Comparison of ENCODE assay signal across 21 mouse cellular contexts in genomic region chr2:22663731-22664130, GRCm38 (mm10). TPM values are rescaled to one million over a fixed set of nuclear protein-coding genes. Genes with fewer than 3 reads are reported as not detected.
DNase-seq lines count a peak whose midpoint lies in the region; TF ChIP-seq lines count a peak whose summit lies in the region.
"Had no signal": no experiment of that assay in that cellular context is flagged by ENCODE, and none has a peak within 500 bp of the region (broad histone marks: within the 10 kb centered on the region; RNA-seq: fewer than 3 reads in every experiment).

No protein-coding gene starts in this region.

- TF ChIP-seq POLR2A in liver, adult 2 months (IDR thresholded peaks at IDR 0.05; ENCODE audit: extremely low read depth, insufficient read depth, low read length) = no peak

- H3K9me3 ChIP-seq in heart, embryonic 10.5 days = no peaks in the 10 kb centered on the region
- H3K9me3 ChIP-seq: G1E had no signal

- WGBS in heart, embryonic 10.5 days = 72% methylated on average over 1 of the region's 1 CpGs
- WGBS in liver, adult 2 months = 16% methylated on average over 1 of the region's 1 CpGs

- no peak overlapping the region for H3K4me3 ChIP-seq in heart, embryonic 10.5 days
- H3K4me3 ChIP-seq in liver, adult 2 months (ENCODE audit: insufficient read depth, low read depth, low read length) = no peak overlapping the region

- H3K27me3 ChIP-seq in heart, embryonic 10.5 days (ENCODE audit: insufficient read depth, poor library complexity, severe bottlenecking) = no peaks in the 10 kb centered on the region
- H3K27me3 ChIP-seq in liver, adult 2 months (ENCODE audit: control insufficient read depth, insufficient read depth, low read length) = no peaks in the 10 kb centered on the region
- H3K27me3 ChIP-seq: CH12.LX, Patski had no signal

- no peaks in the 10 kb centered on the region for H3K79me2 ChIP-seq in liver, adult 2 months (ENCODE audit: control insufficient read depth, insufficient read depth, low read length)

- H3K9ac ChIP-seq in liver, adult 2 months (ENCODE audit: low read depth, low read length) = no peak overlapping the region

- no peak overlapping the region for H3K27ac ChIP-seq in heart, embryonic 10.5 days
- H3K27ac ChIP-seq in liver, adult 2 months (replicated peaks; ENCODE audit: insufficient read depth, low read depth, low read length) = no peak overlapping the region

- H3K36me3 ChIP-seq in heart, embryonic 10.5 days = no peaks in the 10 kb centered on the region
- no peaks in the 10 kb centered on the region for H3K36me3 ChIP-seq in liver, adult 2 months (ENCODE audit: control insufficient read depth, insufficient read depth, low read length)
- H3K36me3 ChIP-seq: G1E had no signal

- no peaks in the 10 kb centered on the region for H3K4me1 ChIP-seq in heart, embryonic 10.5 days
- H3K4me1 ChIP-seq in liver, adult 2 months (ENCODE audit: control insufficient read depth, insufficient read depth, low read length) = peaks cover 2% of the 10 kb centered on the region; the same call in 1 of the 2 replicates

- TF ChIP-seq CTCF in liver, adult 2 months (IDR thresholded peaks at IDR 0.05; ENCODE audit: low read depth, low read length) = no peak

- DNase-seq in heart, embryonic 10.5 days (ENCODE audit: low spot score) = peak; percentile 17
- no peak for DNase-seq in heart, adult 8-10 months (ENCODE audit: low spot score)
- DNase-seq in liver, adult 2 months (ENCODE audit: extremely low read depth, low read depth, low spot score) = peak; percentile 95
- no peak for DNase-seq in liver
- DNase-seq: adrenal gland, adult 2 months; adrenal gland, adult 8-10 months; adrenal gland, postnatal 10 days; adrenal gland, postnatal 14 days; adrenal gland, postnatal 25 days; adrenal gland, postnatal 36 days; B cell, adult 2 months; cerebellum, adult 11 months; cerebellum, adult 11-12 months; cerebellum, adult 18-20 months had no signal

RNA-seq across cellular contexts. Expression of gene Gad2, which starts 41.7 kb away (rescaled TPM):
- 0.12 and 0.28 TPM in 2 replicates for polyA plus RNA-seq in heart, embryonic 10.5 days (2016; fragmentation: Nextera tagmentation; extraction: Ambion mirVana)
- not detected for total RNA-seq in heart, adult 8-10 months (2022)
- total RNA-seq in liver, adult 2 months (2014; rRNA removed) = under 0.01 TPM in 2 replicates
- not detected in 2 replicates for polyA plus RNA-seq in liver, adult 2 months (2012; rRNA removed)
- total RNA-seq: adrenal gland, adult 18-20 months; adrenal gland, adult 2 months; adrenal gland, postnatal 14 days; adrenal gland, postnatal 25 days; adrenal gland, postnatal 36 days had no signal
- polyA plus RNA-seq: activated CD4-positive, CD25-positive, alpha-beta regulatory T cell, adult 4 months; adrenal gland, adult 2 months; C2C12; CD4-positive, CD25-positive, alpha-beta regulatory T cell, adult 4 months; G1E; Patski had no signal

Comparison
In these comparisons a context has a peak if more than half of its experiments do, and no peak if none do; other contexts are left out.
1. DNase-seq: peak in heart, embryonic 10.5 days (single experiment) and liver, adult 2 months (single experiment); none in heart, adult 8-10 months (single experiment) and liver (single experiment).